Mouse (Mus musculus) intestine, embryonic 15.5 days (tissue): ENCODE measurements around the gene Osbpl3. TPM values are rescaled to one million over a fixed set of nuclear protein-coding genes. Genes with fewer than 3 reads are reported as not detected.

Source experiments
- ATAC-seq: fragments of 200-750 bp; cut with Nextera tagmentation; 2 replicates; pipeline ENCODE4 v1.8.0; 2017; ENCODE audit warnings: moderate TSS enrichment, moderate library complexity
- H3K27ac ChIP-seq: fragments of 300-500 bp; sonication (generic); 2 replicates; pipeline ENCODE4 v1.5.1; 2015; ENCODE audit warnings: mild to moderate bottlenecking, inconsistent platforms
- H3K27me3 ChIP-seq: fragments of 300-500 bp; sonication (generic); replicated peaks from 2 replicates; pipeline ENCODE4 v1.6.1; 2015; ENCODE audit warnings: inconsistent platforms
- H3K36me3 ChIP-seq: fragments of 300-500 bp; sonication (generic); 2 replicates; pipeline ENCODE4 v1.6.1; 2015; ENCODE audit warnings: inconsistent platforms
- H3K4me1 ChIP-seq: fragments of 300-500 bp; sonication (generic); replicated peaks from 2 replicates; pipeline ENCODE4 v1.6.1; 2015; ENCODE audit warnings: inconsistent platforms
- H3K4me2 ChIP-seq: fragments of 300-500 bp; sonication (generic); replicated peaks from 2 replicates; pipeline ENCODE4 v1.6.1; 2015; ENCODE audit warnings: mild to moderate bottlenecking, inconsistent platforms
- H3K4me3 ChIP-seq: fragments of 300-500 bp; sonication (generic); replicated peaks from 2 replicates; pipeline ENCODE4 v1.5.1; 2015; ENCODE audit warnings: inconsistent platforms
- H3K9ac ChIP-seq: fragments of 300-500 bp; sonication (generic); 2 replicates; pipeline ENCODE4 v1.6.1; 2015; ENCODE audit warnings: inconsistent platforms
- H3K9me3 ChIP-seq: fragments of 300-500 bp; sonication (generic); 2 replicates; pipeline ENCODE4 v1.6.1; 2016; ENCODE audit warnings: inconsistent platforms
- WGBS: fragments of 180-500 bp; shearing (Covaris S2); methylation state at CpG from one replicate; pipeline ENCODE4 v1.1.7; 2015; 5-methylcytosine and 5-hydroxymethylcytosine counted together
- polyA plus RNA-seq: library from polyadenylated mRNA; unstranded; fragments of >200 nt; fragmentation: Nextera tagmentation; extraction: Ambion mirVana; gene quantifications from 2 replicates; pipeline ENCODE4 v1.2.1, GENCODE M21; 2015

The Osbpl3 gene
- polyA plus RNA-seq, 1 experiment from 2014 or later = 7.4 TPM

DNA sequence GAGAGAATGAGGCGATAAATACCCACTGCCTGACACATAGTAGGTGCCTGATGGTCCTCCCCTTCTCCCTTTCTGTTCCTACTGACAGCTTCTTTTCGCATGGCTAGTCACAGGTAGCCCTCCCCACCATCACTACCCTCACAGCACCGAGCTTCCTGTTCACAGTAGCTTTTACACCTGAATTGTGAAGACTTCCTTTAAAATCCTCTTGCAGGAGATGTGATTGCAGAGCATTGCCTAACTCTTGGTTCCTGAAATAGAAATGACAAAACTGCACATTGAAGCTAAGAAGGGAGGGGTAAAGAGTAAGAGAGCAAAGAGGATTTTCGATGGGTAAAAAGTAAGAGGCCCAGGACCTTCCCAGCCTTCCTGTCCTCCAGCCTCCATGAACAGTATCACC is 211.0 kb downstream of the Osbpl3 start:
- no peak overlapping the region for H3K27ac ChIP-seq
- no peaks in the 10 kb centered on the region for H3K27me3 ChIP-seq
- ATAC-seq = no peak
- H3K36me3 ChIP-seq = no peaks in the 10 kb centered on the region
- H3K9me3 ChIP-seq = no peaks in the 10 kb centered on the region
- H3K9ac ChIP-seq = no peak overlapping the region
- WGBS = 78% methylated on average over 4 of the region's 4 CpGs
- no peaks in the 10 kb centered on the region for H3K4me1 ChIP-seq
- H3K4me2 ChIP-seq = no peak overlapping the region
- H3K4me3 ChIP-seq = no peak overlapping the region

DNA sequence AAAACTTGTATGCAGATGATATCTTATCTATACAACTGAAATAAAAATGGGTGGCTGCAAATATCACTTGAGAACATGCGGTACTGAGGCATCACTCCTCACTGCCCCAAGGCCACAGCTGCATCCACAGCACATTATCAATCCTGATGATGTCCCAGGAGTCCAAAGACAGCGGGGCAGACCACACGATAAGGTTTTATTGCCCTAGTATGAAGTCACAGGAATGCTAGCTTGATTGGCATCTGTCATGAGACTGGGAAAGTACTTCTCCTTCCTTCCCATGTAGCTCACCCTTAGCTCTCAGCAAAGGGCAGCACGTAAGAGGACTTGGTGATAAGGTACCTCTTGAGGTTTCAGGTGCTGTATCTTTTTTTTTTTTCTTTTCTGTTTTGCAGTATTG is 211.9 kb downstream of the Osbpl3 start:
- ATAC-seq = peak; percentile 51
- Histone ChIP-seq H3K4me3 (no peak overlapping the region), H3K4me1 (no peaks in the 10 kb centered on the region), H3K9me3 (no peaks in the 10 kb centered on the region), H3K27me3 (no peaks in the 10 kb centered on the region), H3K36me3 (no peaks in the 10 kb centered on the region), H3K27ac (no peak overlapping the region), H3K9ac (no peak overlapping the region), H3K4me2 (no peak overlapping the region)
- 67% methylated on average over 4 of the region's 4 CpGs for WGBS

Other genes with a start within 250 kb of the Osbpl3 start
- 29.1 and 31.1 TPM in 2 replicates for gene Gsdme, start 192.3 kb downstream of the Osbpl3 start, polyA plus RNA-seq
- gene Cycs, start 110.3 kb upstream of the Osbpl3 start, polyA plus RNA-seq = 88.6 and 94.9 TPM in 2 replicates
- gene 4921507P07Rik, start 140.4 kb upstream of the Osbpl3 start, polyA plus RNA-seq = 0.72 and 0.77 TPM in 2 replicates
- not detected in 2 replicates for gene Npvf, start 198.2 kb upstream of the Osbpl3 start, polyA plus RNA-seq